Mouse (Mus musculus) liver, embryonic 18 days (tissue): Measurements from ENCODE around the gene Rbmx2. TPM values are rescaled to one million over a fixed set of nuclear protein-coding genes. Genes with fewer than 3 reads are reported as not detected.

Experiments
- polyA plus RNA-seq: library from polyadenylated mRNA; depleted of rRNA; stranded (reverse); fragments of >200 nt; gene quantifications from 2 replicates; pipeline ENCODE4 v1.2.3, GENCODE M21; 2012; rRNA removed

The Rbmx2 gene
- polyA plus RNA-seq = 4.9 TPM in 2 replicates

DNA sequence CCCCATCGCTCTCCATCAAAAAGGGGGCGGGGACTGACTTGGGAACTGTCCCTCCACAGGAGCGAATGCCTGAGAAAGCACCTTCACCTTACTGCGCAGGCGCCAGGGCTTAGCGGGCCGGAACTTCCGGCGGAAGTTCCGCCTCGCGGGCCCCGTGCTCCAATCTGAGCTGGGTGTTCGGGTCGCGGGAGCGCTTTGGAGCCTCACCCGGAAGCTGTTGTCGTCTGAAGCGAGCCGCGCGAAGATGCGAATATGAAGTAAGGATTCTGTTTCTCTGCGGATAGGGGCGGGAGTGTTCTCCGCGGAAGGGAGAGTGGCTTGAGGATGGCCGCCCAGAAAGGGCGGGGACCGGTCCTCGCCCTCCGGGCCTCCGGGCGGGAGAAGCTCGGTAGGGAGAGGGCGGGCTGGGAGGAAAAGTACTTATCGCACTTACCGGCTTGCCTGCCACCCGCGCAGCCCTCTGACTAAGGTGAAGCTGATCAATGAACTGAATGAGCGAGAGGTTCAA lies at the start of gene Rbmx2:
Rbmx2 (plus strand) TSS at position 141 of the 508 bp plus-strand sequence.

DNA sequence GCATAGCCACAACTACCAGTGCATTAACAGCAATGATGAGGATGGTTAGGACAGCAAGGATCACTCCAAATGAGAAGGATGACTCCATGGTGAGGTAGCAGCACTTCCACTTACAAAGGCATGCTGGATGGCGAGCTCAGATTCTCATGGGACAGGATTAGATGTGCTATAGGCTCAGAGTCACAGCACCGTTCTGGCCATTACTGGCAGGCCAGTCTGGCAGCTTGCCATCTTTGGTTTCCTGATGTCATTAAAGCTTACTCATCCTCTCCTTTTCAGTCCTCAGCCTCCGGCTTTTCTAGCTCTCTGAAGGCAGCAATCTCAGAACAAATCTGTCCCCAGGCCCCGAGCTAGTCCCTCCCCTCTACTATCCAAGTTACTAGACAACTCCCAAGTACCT lies 20.6 kb upstream of the Rbmx2 start, which contains the start of gene Gpr119:
Gpr119 (minus strand) TSS at position 308 of the 400 bp plus-strand sequence.

Other genes with a start within 250 kb of the Rbmx2 start
- 4.6 and 5.6 TPM in 2 replicates for gene Elf4, start 231.9 kb upstream of the Rbmx2 start, polyA plus RNA-seq
- 52.1 and 52.5 TPM in 2 replicates for gene Aifm1, start 181.4 kb upstream of the Rbmx2 start, polyA plus RNA-seq
- gene Rab33a, start 175.7 kb upstream of the Rbmx2 start, polyA plus RNA-seq = 0.26 and 0.29 TPM in 2 replicates
- gene Zfp280c, start 100.5 kb upstream of the Rbmx2 start, polyA plus RNA-seq = 4.6 and 4.9 TPM in 2 replicates
- gene Slc25a14, start 71.6 kb upstream of the Rbmx2 start, polyA plus RNA-seq = 2.1 and 2.5 TPM in 2 replicates
- not detected in 2 replicates for gene Gpr119, start 20.5 kb upstream of the Rbmx2 start, polyA plus RNA-seq
- gene Gm595, start 182.7 kb downstream of the Rbmx2 start, polyA plus RNA-seq = 0.05 and 0.06 TPM in 2 replicates